Mouse (Mus musculus) liver, embryonic 11.5 days (tissue): ENCODE measurements at regions not wholly inside any gene's neighbourhood (a gene's known extent, or its start where the extent isn't known, plus 50 kb on each side); places are given as distances from the start of the nearest gene placed in this dataset.

Experiments used
- ATAC-seq: fragments of 200-750 bp; cut with Nextera tagmentation; replicated peaks from 2 replicates; pipeline ENCODE4 v1.8.0; 2017; ENCODE audit warnings: moderate number of reproducible peaks, mild to moderate bottlenecking, moderate TSS enrichment, moderate library complexity; ENCODE audit not compliant: low FRiP score
- DNase-seq: peaks from one replicate; pipeline ENCODE4 v3.0.0-alpha.2; 2017; ENCODE audit warnings: low spot score
- H3K27ac ChIP-seq: fragments of 300-500 bp; sonication (generic); 2 replicates; pipeline ENCODE4 v1.5.1; 2014; ENCODE audit warnings: mild to moderate bottlenecking, low read depth, low read length, control low read depth
- H3K27me3 ChIP-seq: fragments of 300-500 bp; sonication (generic); replicated peaks from 2 replicates; pipeline ENCODE4 v1.6.1; 2014; ENCODE audit warnings: low read length, mixed read lengths; ENCODE audit not compliant: control insufficient read depth, insufficient read depth
- H3K36me3 ChIP-seq: fragments of 300-500 bp; sonication (generic); 2 replicates; pipeline ENCODE4 v1.6.1; 2014; ENCODE audit warnings: mild to moderate bottlenecking, low read length, moderate library complexity, mixed read lengths; ENCODE audit not compliant: control insufficient read depth, insufficient read depth
- H3K4me1 ChIP-seq: fragments of 300-500 bp; sonication (generic); replicated peaks from 2 replicates; pipeline ENCODE4 v1.6.1; 2014; ENCODE audit warnings: low read length, mixed read lengths; ENCODE audit not compliant: control insufficient read depth, insufficient read depth
- H3K4me2 ChIP-seq: fragments of 300-500 bp; sonication (generic); 2 replicates; pipeline ENCODE4 v1.6.1; 2014; ENCODE audit warnings: mild to moderate bottlenecking, control low read depth, moderate library complexity
- H3K4me3 ChIP-seq: fragments of 300-500 bp; sonication (generic); 2 replicates; pipeline ENCODE4 v1.5.1; 2014; ENCODE audit warnings: low read depth, low read length, control low read depth
- H3K9ac ChIP-seq: fragments of 300-500 bp; sonication (generic); 2 replicates; pipeline ENCODE4 v1.6.1; 2014; ENCODE audit warnings: low read depth, low read length, control low read depth
- H3K9me3 ChIP-seq: fragments of 300-500 bp; sonication (generic); 2 replicates; pipeline ENCODE4 v1.6.1; 2016; ENCODE audit warnings: low read length, inconsistent platforms, mixed read lengths; ENCODE audit not compliant: control insufficient read depth
- WGBS: fragments of 180-500 bp; shearing (Covaris S2); extraction: QIAGEN DNeasy Blood & Tissue Kit; methylation state at CpG from one replicate; pipeline ENCODE4 v1.1.7; 2014; 5-methylcytosine and 5-hydroxymethylcytosine counted together

DNA sequence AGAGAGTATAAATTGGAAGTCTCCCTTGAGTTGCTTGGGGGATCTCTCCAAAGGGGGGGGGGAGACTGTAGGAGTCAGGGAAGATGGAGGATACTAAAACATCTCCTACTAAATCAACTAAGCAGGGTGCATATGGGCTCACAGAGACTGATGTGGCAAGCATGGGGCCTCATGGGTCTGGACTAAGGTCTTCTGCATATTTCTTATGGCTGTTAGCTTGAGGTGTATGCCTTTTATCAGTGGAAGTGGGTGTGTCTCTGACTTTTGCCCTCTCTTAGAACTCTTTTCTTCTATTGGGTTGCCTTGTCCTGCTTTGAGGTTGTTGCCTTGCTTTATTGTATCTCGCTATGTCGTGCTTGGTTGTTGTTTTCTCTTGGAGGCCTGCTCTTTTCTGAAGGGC, 150.1 kb upstream of the Sel1l start:
- ATAC-seq (no peak), DNase-seq (no peak)
- 80% methylated on average over 2 of the region's 2 CpGs for whole genome bisulfite sequencing
- Histone ChIP-seq H3K27me3 (no peaks in the 10 kb centered on the region), H3K27ac (no peak overlapping the region), H3K9me3 (no peaks in the 10 kb centered on the region), H3K4me3 (no peak overlapping the region), H3K4me2 (no peak overlapping the region), H3K4me1 (no peaks in the 10 kb centered on the region), H3K9ac (no peak overlapping the region), H3K36me3 (no peaks in the 10 kb centered on the region)

GRCm38 (mm10) chr12:91997404-91997803, 148.4 kb upstream of the Sel1l start:
- WGBS: 65% methylated on average over 1 of the region's 1 CpGs
- Histone ChIP-seq H3K27ac (no peak overlapping the region), H3K4me1 (no peaks in the 10 kb centered on the region), H3K4me2 (no peak overlapping the region), H3K9me3 (no peaks in the 10 kb centered on the region), H3K4me3 (no peak overlapping the region), H3K27me3 (no peaks in the 10 kb centered on the region), H3K36me3 (no peaks in the 10 kb centered on the region), H3K9ac (no peak overlapping the region)
- DNase-seq: no peak
- ATAC-seq: no peak

GRCm38 (mm10) chr12:91995545-91995944, 146.6 kb upstream of the Sel1l start:
- Histone ChIP-seq H3K36me3 (no peaks in the 10 kb centered on the region), H3K9ac (no peak overlapping the region), H3K27me3 (no peaks in the 10 kb centered on the region), H3K27ac (no peak overlapping the region), H3K4me1 (no peaks in the 10 kb centered on the region), H3K9me3 (no peaks in the 10 kb centered on the region), H3K4me3 (no peak overlapping the region), H3K4me2 (no peak overlapping the region)
- no peak for ATAC-seq
- WGBS: 51% methylated on average over 2 of the region's 2 CpGs
- no peak for DNase-seq

- Histone ChIP-seq H3K4me1 (no peaks in the 10 kb centered on the region), H3K9ac (no peak overlapping the region), H3K4me3 (no peak overlapping the region), H3K27ac (no peak overlapping the region), H3K36me3 (no peaks in the 10 kb centered on the region), H3K27me3 (no peaks in the 10 kb centered on the region), H3K4me2 (no peak overlapping the region), H3K9me3 (no peaks in the 10 kb centered on the region)
- ATAC-seq (no peak), DNase-seq (no peak)
- WGBS: 85% methylated on average over 4 of the region's 4 CpGs
These were observed 137.5 kb upstream of the Sel1l start for GRCm38 (mm10) chr12:91986448-91986847.

DNA sequence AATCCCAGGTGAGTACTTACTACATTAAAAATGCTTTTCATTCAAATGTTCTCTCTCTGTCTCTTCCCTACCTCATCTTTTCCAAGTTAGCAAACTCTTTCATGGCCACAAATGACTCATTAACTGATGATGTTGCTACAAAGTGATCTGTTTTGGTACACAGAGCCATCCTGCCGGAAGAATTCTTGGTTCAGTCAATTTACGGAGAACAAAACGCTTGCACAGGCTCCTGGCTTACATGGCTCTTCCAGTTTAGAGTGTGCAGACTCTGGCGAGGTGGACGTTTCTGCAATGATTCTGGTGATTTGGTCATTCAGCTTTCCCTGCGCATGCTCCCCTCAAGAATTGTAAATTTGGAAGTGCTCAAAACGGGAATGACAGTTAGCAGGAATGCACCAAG, 131.4 kb upstream of the Sel1l start:
- WGBS: 65% methylated on average over 7 of the region's 7 CpGs
- Histone ChIP-seq H3K27ac (no peak overlapping the region), H3K4me3 (no peak overlapping the region), H3K4me1 (no peaks in the 10 kb centered on the region), H3K4me2 (no peak overlapping the region), H3K27me3 (no peaks in the 10 kb centered on the region), H3K36me3 (no peaks in the 10 kb centered on the region), H3K9me3 (no peaks in the 10 kb centered on the region), H3K9ac (no peak overlapping the region)
- ATAC-seq: no peak
- DNase-seq: no peak

- no peaks in the 10 kb centered on the region for H3K4me1 ChIP-seq
- no peak overlapping the region for H3K4me3 ChIP-seq
- H3K27me3 ChIP-seq: no peaks in the 10 kb centered on the region
- H3K4me2 ChIP-seq: no peak overlapping the region
- H3K36me3 ChIP-seq: no peaks in the 10 kb centered on the region
- ATAC-seq: no peak
- no peaks in the 10 kb centered on the region for H3K9me3 ChIP-seq
- H3K27ac ChIP-seq: no peak overlapping the region
- WGBS: 44% methylated on average over 1 of the region's 1 CpGs
- DNase-seq: no peak
- H3K9ac ChIP-seq: no peak overlapping the region
These were observed 122.1 kb upstream of the Sel1l start for GRCm38 (mm10) chr12:91971045-91971444.

- DNase-seq: no peak
- no peaks in the 10 kb centered on the region for H3K36me3 ChIP-seq
- H3K9me3 ChIP-seq: no peaks in the 10 kb centered on the region
- no peak overlapping the region for H3K4me3 ChIP-seq
- H3K27ac ChIP-seq: no peak overlapping the region
- WGBS: 91% methylated on average over 1 of the region's 1 CpGs
- no peak overlapping the region for H3K4me2 ChIP-seq
- no peak overlapping the region for H3K9ac ChIP-seq
- H3K4me1 ChIP-seq: no peaks in the 10 kb centered on the region
- no peak for ATAC-seq
- H3K27me3 ChIP-seq: no peaks in the 10 kb centered on the region
These were observed 117.0 kb upstream of the Sel1l start for GRCm38 (mm10) chr12:91965937-91966336.

DNA sequence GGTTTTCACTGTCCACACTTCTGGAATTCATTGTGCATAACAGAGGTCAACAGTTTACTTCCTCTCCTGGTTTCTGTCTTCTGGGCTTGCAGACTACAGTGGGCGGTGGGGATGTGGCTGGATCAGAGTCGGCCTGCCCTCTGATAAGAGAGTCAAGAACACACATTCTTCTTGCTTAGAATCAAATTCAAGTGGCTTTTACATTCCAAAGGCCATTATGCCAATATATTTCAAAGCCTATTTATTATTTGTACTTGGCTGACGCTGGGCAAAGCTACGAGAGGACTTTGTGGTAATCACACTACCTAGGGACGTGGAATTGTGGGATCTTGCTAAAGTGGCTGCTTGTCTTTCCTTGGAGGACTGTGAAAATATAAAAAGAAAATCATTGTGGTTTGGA, 114.3 kb upstream of the Sel1l start:
- H3K4me2 ChIP-seq: no peak overlapping the region
- no peaks in the 10 kb centered on the region for H3K27me3 ChIP-seq
- ATAC-seq: no peak
- no peak overlapping the region for H3K4me3 ChIP-seq
- H3K36me3 ChIP-seq: no peaks in the 10 kb centered on the region
- WGBS: 55% methylated on average over 5 of the region's 5 CpGs
- H3K9me3 ChIP-seq: no peaks in the 10 kb centered on the region
- no peaks in the 10 kb centered on the region for H3K4me1 ChIP-seq
- no peak overlapping the region for H3K9ac ChIP-seq
- no peak overlapping the region for H3K27ac ChIP-seq
- DNase-seq: no peak

- Histone ChIP-seq H3K4me1 (no peaks in the 10 kb centered on the region), H3K9ac (no peak overlapping the region), H3K9me3 (no peaks in the 10 kb centered on the region), H3K36me3 (no peaks in the 10 kb centered on the region), H3K4me2 (no peak overlapping the region), H3K4me3 (no peak overlapping the region), H3K27me3 (no peaks in the 10 kb centered on the region), H3K27ac (no peak overlapping the region)
- WGBS: 44% methylated on average over 4 of the region's 4 CpGs
- DNase-seq (no peak), ATAC-seq (no peak)
These were observed 109.1 kb upstream of the Sel1l start for GRCm38 (mm10) chr12:91958086-91958485.
